Mouse (Mus musculus) G1E (cell line): ENCODE data around the gene Gm12117.

Experiments
- CTCF ChIP-seq: IDR thresholded peaks from 2 replicates; pipeline ENCODE4 v1.5.1; 2012; ENCODE audit warnings: low read depth, low read length, inconsistent platforms, mixed read lengths
- GATA1 ChIP-seq: IDR thresholded peaks from 2 replicates; pipeline ENCODE4 v1.6.1; 2012; ENCODE audit warnings: borderline replicate concordance, low read length, inconsistent platforms, mixed read lengths
- POLR2AphosphoS5 ChIP-seq: IDR thresholded peaks from 2 replicates; pipeline ENCODE4 v1.6.1; 2012; ENCODE audit warnings: low read depth, low read length, inconsistent platforms; ENCODE audit not compliant: insufficient replicate concordance
- TAL1 ChIP-seq: conservative IDR thresholded peaks from 2 replicates; pipeline ENCODE4 v1.6.1; 2012; ENCODE audit warnings: low read depth, low read length, inconsistent platforms, mixed read lengths

GRCm38 (mm10) chr11:33309566-33309965 is 33.0 kb upstream of the Gm12117 start:
- TF ChIP-seq GATA1 (no peak), TAL1 (no peak), CTCF (no peak), POLR2AphosphoS5 (no peak)
